Mouse (Mus musculus) kidney, adult 2 months (tissue): ENCODE measurements at regions not wholly inside any gene's neighbourhood (a gene's known extent, or its start where the extent isn't known, plus 50 kb on each side); places are given as distances from the start of the nearest gene placed in this dataset.
"Not testable (repeated sequence)": the region's sequence is repeated elsewhere in the genome, so short reads cannot be mapped to it uniquely, and the experiment has no call there.

Source experiments
- DNase-seq: peaks from one replicate; pipeline ENCODE4 v3.0.0; 2021
- H3K27ac ChIP-seq: fragments of 200-500 bp; 2 replicates; pipeline ENCODE4 v1.5.1; 2012; ENCODE audit warnings: low read depth, low read length, control low read depth, inconsistent platforms; ENCODE audit not compliant: insufficient read depth
- H3K27me3 ChIP-seq: fragments of 200-500 bp; replicated peaks from 2 replicates; pipeline ENCODE4 v1.6.1; 2012; ENCODE audit warnings: mild to moderate bottlenecking, moderate library complexity, low read length, inconsistent platforms; ENCODE audit not compliant: control insufficient read depth, insufficient read depth
- H3K36me3 ChIP-seq: fragments of 200-500 bp; 2 replicates; pipeline ENCODE4 v1.6.1; 2012; ENCODE audit warnings: mild to moderate bottlenecking, moderate library complexity, low read length, inconsistent platforms; ENCODE audit not compliant: control insufficient read depth, insufficient read depth
- H3K4me1 ChIP-seq: fragments of 200-500 bp; 2 replicates; pipeline ENCODE4 v1.6.1; 2011; ENCODE audit warnings: low read length; ENCODE audit not compliant: control insufficient read depth, insufficient read depth
- H3K4me3 ChIP-seq: fragments of 200-500 bp; 2 replicates; pipeline ENCODE4 v1.5.1; 2011; ENCODE audit warnings: mild to moderate bottlenecking, low read depth, low read length, control low read depth; ENCODE audit not compliant: insufficient read depth
- CTCF ChIP-seq: fragments of 200-500 bp; conservative IDR thresholded peaks from 2 replicates; pipeline ENCODE4 v1.5.1; 2011; ENCODE audit warnings: low read depth, mild to moderate bottlenecking, control low read depth, low read length, moderate library complexity, mixed read lengths; ENCODE audit not compliant: insufficient read depth, insufficient read length
- POLR2A ChIP-seq: fragments of 200-500 bp; IDR thresholded peaks from one replicate; pipeline ENCODE4 v1.6.1; 2011; ENCODE audit warnings: low read depth, low read length, control low read depth
- WGBS: fragments of 180-500 bp; shearing (Covaris S2); methylation state at CpG from one replicate; pipeline ENCODE4 v1.1.7; 2018; 5-methylcytosine and 5-hydroxymethylcytosine counted together

GRCm38 (mm10) chr17:13581995-13582588 is 178.2 kb upstream of the Afdn start:
- no peaks in the 10 kb centered on the region for H3K27me3 ChIP-seq

DNA sequence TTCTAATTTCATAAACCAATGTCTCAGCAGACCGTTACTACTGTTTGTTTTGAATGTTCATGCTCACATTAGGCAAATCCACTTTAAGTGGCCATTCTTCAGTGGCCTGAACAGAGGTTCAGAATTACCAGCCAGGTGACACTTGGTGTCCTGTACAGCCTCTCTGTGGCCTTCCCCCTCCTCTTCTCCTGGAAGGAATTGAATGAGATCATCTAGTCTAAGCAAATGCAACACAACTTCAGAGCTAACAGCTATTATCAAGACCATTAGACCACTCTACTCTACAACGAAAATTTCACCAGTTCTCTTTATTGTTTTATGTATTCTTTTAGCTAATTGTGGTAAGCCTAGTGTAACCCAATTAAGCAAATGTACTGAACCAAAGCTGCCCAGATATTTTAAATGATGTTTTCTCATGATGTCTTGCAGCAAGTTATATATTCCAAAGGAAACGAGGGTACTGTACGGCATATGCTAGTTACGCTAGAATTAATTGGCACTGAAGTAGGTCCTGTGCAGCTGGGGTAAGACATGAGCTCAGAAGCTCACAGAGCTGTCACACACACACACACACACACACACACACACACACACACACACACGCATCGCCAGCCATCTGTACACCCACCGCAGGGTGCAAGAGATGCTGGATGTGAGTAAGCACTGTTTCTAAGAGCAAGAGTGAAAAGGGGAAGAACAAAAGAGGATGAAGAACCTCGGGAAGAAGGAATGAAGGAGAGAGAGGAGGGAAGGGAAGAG is 176.7 kb upstream of the Afdn start:
- no peaks in the 10 kb centered on the region for H3K36me3 ChIP-seq
- WGBS = 75% methylated on average over 9 of the region's 9 CpGs
- H3K4me3 ChIP-seq = no peak overlapping the region
- no peaks in the 10 kb centered on the region for H3K4me1 ChIP-seq
- no peak overlapping the region for H3K27ac ChIP-seq
- TF ChIP-seq POLR2A (no peak), CTCF (no peak)
- no peaks in the 10 kb centered on the region for H3K27me3 ChIP-seq
- DNase-seq = no peak

More at GRCm38 (mm10) chr17:13581995-13582588, 178.2 kb upstream of the Afdn start:
- no peaks in the 10 kb centered on the region for H3K36me3 ChIP-seq
- H3K4me1 ChIP-seq = no peaks in the 10 kb centered on the region
- 70% methylated on average over 6 of the region's 6 CpGs for WGBS
- no peak for TF ChIP-seq POLR2A
- TF ChIP-seq CTCF = no peak
- H3K27ac ChIP-seq = no peak overlapping the region
- DNase-seq = no peak
- no peak overlapping the region for H3K4me3 ChIP-seq

DNA sequence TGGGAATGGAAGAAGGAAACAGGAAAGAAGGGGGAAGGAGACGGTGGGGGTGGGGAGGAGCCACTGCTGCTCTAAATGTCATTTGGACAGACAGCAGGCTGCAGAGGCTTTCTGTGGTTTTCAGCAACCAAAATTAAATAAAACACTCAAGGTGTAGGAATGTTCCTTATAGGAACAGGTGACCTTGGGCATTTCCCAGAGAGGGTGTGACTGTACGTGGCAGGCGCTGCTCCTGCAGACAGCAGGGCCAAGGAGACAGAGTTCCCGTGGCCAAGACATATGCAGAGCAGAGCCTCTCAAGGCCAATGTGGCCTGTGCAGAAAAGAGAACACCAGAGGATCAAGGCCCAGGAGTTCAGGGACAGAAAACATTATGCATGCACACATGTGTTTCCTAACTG is 175.9 kb upstream of the Afdn start:
- DNase-seq = no peak
- TF ChIP-seq CTCF = no peak
- no peak for TF ChIP-seq POLR2A
- no peaks in the 10 kb centered on the region for H3K4me1 ChIP-seq
- no peak overlapping the region for H3K4me3 ChIP-seq
- H3K36me3 ChIP-seq = no peaks in the 10 kb centered on the region
- WGBS = 68% methylated on average over 4 of the region's 4 CpGs
- no peak overlapping the region for H3K27ac ChIP-seq
- H3K27me3 ChIP-seq = no peaks in the 10 kb centered on the region

DNA sequence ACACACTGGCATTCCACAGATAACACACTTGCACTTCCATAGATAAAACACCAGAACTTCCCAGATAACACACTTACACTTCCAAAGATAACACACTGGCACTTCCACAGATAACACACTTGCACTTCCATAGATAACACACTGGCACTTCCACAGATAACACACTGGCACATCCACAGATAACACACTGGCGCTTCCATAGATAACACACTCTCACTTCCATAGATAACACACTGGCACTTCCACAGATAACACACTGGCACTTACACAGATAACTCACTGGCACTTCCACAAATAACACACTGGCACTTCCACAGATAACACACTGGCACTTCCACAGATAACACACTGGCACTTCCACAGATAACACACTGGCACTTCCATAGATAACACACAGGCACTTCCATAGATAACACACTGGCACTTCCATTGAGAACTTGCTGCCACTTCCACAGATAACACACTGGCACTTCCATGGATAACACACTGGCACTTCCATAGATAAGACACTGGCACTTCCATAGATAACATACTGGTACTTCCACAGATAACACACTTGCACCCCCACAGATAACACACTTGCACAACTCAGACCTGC is 170.0 kb upstream of the Afdn start:
- not testable (repeated sequence) for H3K4me1 ChIP-seq, H3K4me3 ChIP-seq, H3K36me3 ChIP-seq, H3K27me3 ChIP-seq, H3K27ac ChIP-seq
- peak; percentile 17 for DNase-seq
- 78% methylated on average over 1 of the region's 1 CpGs for WGBS
